Mouse (Mus musculus) small intestine, adult 2 months (tissue): ENCODE results near the gene Rngtt.

Experiments used
- CTCF ChIP-seq: fragments of 200-500 bp; IDR thresholded peaks from 2 replicates; pipeline ENCODE4 v1.5.1; 2012; ENCODE audit warnings: low read depth, mild to moderate bottlenecking, control low read depth, inconsistent platforms, low read length, moderate library complexity, mixed read lengths; ENCODE audit not compliant: insufficient replicate concordance, insufficient read length; ENCODE audit errors: extremely low read depth
- POLR2A ChIP-seq: fragments of 200-500 bp; IDR thresholded peaks from 2 replicates; pipeline ENCODE4 v1.6.1; 2012; ENCODE audit warnings: low read depth, mild to moderate bottlenecking, control low read depth, inconsistent platforms, low read length, moderate library complexity

- TF ChIP-seq CTCF (no peak), POLR2A (no peak)
These were observed 156.9 kb downstream of the Rngtt start for GRCm38 (mm10) chr4:33466970-33467399.
